Mouse (Mus musculus): ENCODE data around the gene Il17rd.
A peak's percentile ranks its signal among the peaks of the same experiment; 100 is the strongest.

The Il17rd gene

GRCm38 (mm10) chr14:27044221-27044966 is 5.7 kb downstream of the Il17rd start:
- no peak for DNase-seq (ENCODE audit: low read depth, low spot score)

GRCm38 (mm10) chr14:27044967-27045361 is 6.2 kb downstream of the Il17rd start:
- no peak for DNase-seq (ENCODE audit: low read depth, low spot score)

- DNase-seq (ENCODE audit: low read depth, low spot score) = no peak
Observed at GRCm38 (mm10) chr14:27048231-27048956, 9.7 kb downstream of the Il17rd start.

GRCm38 (mm10) chr14:27050043-27050442 is 11.3 kb downstream of the Il17rd start:
- DNase-seq (ENCODE audit: low read depth, low spot score) = no peak

GRCm38 (mm10) chr14:27050560-27051510 is 12.1 kb downstream of the Il17rd start:
- DNase-seq (ENCODE audit: low read depth, low spot score) = no peak

GRCm38 (mm10) chr14:27051511-27051895 is 12.8 kb downstream of the Il17rd start:
- DNase-seq (ENCODE audit: low read depth, low spot score) = no peak

GRCm38 (mm10) chr14:27058535-27059223 is 19.9 kb downstream of the Il17rd start:
- no peak for DNase-seq (ENCODE audit: low read depth, low spot score)

GRCm38 (mm10) chr14:27059224-27059558 is 20.4 kb downstream of the Il17rd start:
- no peak for DNase-seq (ENCODE audit: low read depth, low spot score)

- DNase-seq (ENCODE audit: low read depth, low spot score) = no peak
Observed at GRCm38 (mm10) chr14:27063338-27063737, 24.6 kb downstream of the Il17rd start.

GRCm38 (mm10) chr14:27066171-27066929 is 27.6 kb downstream of the Il17rd start:
- peak; percentile 91 for DNase-seq (ENCODE audit: low read depth, low spot score)

GRCm38 (mm10) chr14:27067866-27068271 is 29.1 kb downstream of the Il17rd start:
- DNase-seq (ENCODE audit: low read depth, low spot score) = peak; percentile 96

- DNase-seq (ENCODE audit: low read depth, low spot score) = peak; percentile 77
Observed at GRCm38 (mm10) chr14:27069434-27070097, 30.8 kb downstream of the Il17rd start.

GRCm38 (mm10) chr14:27070128-27070527 is 31.4 kb downstream of the Il17rd start:
- DNase-seq (ENCODE audit: low read depth, low spot score) = no peak

GRCm38 (mm10) chr14:27070758-27071157 is 32.0 kb downstream of the Il17rd start:
- DNase-seq (ENCODE audit: low read depth, low spot score) = peak; percentile 77

- DNase-seq (ENCODE audit: low read depth, low spot score) = peak; percentile 95
Observed at GRCm38 (mm10) chr14:27071985-27072384, 33.2 kb downstream of the Il17rd start.

GRCm38 (mm10) chr14:27075084-27075483 is 36.3 kb downstream of the Il17rd start:
- peak; percentile 53 for DNase-seq (ENCODE audit: low read depth, low spot score)

GRCm38 (mm10) chr14:27075909-27076521 is 37.3 kb downstream of the Il17rd start:
- DNase-seq (ENCODE audit: low read depth, low spot score) = no peak

GRCm38 (mm10) chr14:27076522-27076920 is 37.8 kb downstream of the Il17rd start:
- no peak for DNase-seq (ENCODE audit: low read depth, low spot score)

GRCm38 (mm10) chr14:27081536-27082275 is 43.0 kb downstream of the Il17rd start:
- DNase-seq (ENCODE audit: low read depth, low spot score) = no peak

Measured in forelimb bud, embryonic 11.5 days (tissue).